Mouse (Mus musculus): ENCODE measurements around the gene Klf15. TPM values are rescaled to one million over a fixed set of nuclear protein-coding genes. Genes with fewer than 3 reads are reported as not detected.

The Klf15 gene
- total RNA-seq, 2 experiments from 2014 or later = 54.4 to 64.4 TPM

- TF ChIP-seq CTCF (IDR thresholded peaks at IDR 0.05) = peak; percentile 97
- Histone ChIP-seq H3K4me3 (peak overlapping the region; percentile 58), H3K27ac (peak overlapping the region; percentile 86)
- peak; percentile 94 for DNase-seq
- intact Hi-C loops (cut with DNase I) = loop anchor here (1.0 kb wide), 1 partner anchor 65 kb away; no protein-coding TSS in a partner anchor
Measured at GRCm38 (mm10) chr6:90450179-90450578, 12.2 kb upstream of the Klf15 start.

- DNase-seq = peak; percentile 92
Measured at GRCm38 (mm10) chr6:90450697-90451096, 11.7 kb upstream of the Klf15 start.

GRCm38 (mm10) chr6:90451512-90451911 is 10.9 kb upstream of the Klf15 start:
- DNase-seq = peak; percentile 4
- Histone ChIP-seq H3K27ac (peak overlapping the region; percentile 86), H3K4me3 (no peak overlapping the region)
- intact Hi-C loops (cut with DNase I) = no loop called here
- TF ChIP-seq CTCF (IDR thresholded peaks at IDR 0.05) = no peak

More at GRCm38 (mm10) chr6:90450697-90451096, 11.7 kb upstream of the Klf15 start:
- no peak for TF ChIP-seq CTCF (IDR thresholded peaks at IDR 0.05)
- Histone ChIP-seq H3K4me3 (peak overlapping the region; percentile 58), H3K27ac (peak overlapping the region; percentile 86)
- intact Hi-C loops (cut with DNase I) = loop anchor here (1.0 kb wide), 1 partner anchor 65 kb away; no protein-coding TSS in a partner anchor

GRCm38 (mm10) chr6:90452603-90453002 is 9.8 kb upstream of the Klf15 start:
- peak; percentile 2 for DNase-seq
- intact Hi-C loops (cut with DNase I) = no loop called here
- no peak for TF ChIP-seq CTCF (IDR thresholded peaks at IDR 0.05)
- Histone ChIP-seq H3K4me3 (no peak overlapping the region), H3K27ac (no peak overlapping the region)

- TF ChIP-seq CTCF (IDR thresholded peaks at IDR 0.05) = no peak
- H3K27ac ChIP-seq = no peak overlapping the region
- no peak overlapping the region for H3K4me3 ChIP-seq
- intact Hi-C loops (cut with DNase I) = no loop called here
- DNase-seq = no peak
Measured at GRCm38 (mm10) chr6:90453751-90454150, 8.6 kb upstream of the Klf15 start.

- intact Hi-C loops (cut with DNase I) = no loop called here
Measured at GRCm38 (mm10) chr6:90457421-90457820, 5.0 kb upstream of the Klf15 start.

GRCm38 (mm10) chr6:90461181-90461580 is 1.2 kb upstream of the Klf15 start:
- Histone ChIP-seq H3K4me3 (peak overlapping the region; percentile 99), H3K27ac (peak overlapping the region; percentile 100)
- no peak for TF ChIP-seq CTCF (IDR thresholded peaks at IDR 0.05)
- no peak for DNase-seq
- intact Hi-C loops (cut with DNase I) = loop anchor here (5.0 kb wide), 1 partner anchor 141 kb away; the partner anchor contains the start of gene Slc41a3

More at GRCm38 (mm10) chr6:90457421-90457820, 5.0 kb upstream of the Klf15 start:
- H3K27ac ChIP-seq = no peak overlapping the region
- no peak overlapping the region for H3K4me3 ChIP-seq
- no peak for TF ChIP-seq CTCF (IDR thresholded peaks at IDR 0.05)
- peak; percentile 23 for DNase-seq

- DNase-seq = no peak
- Histone ChIP-seq H3K4me3 (peak overlapping the region; percentile 99), H3K27ac (peak overlapping the region; percentile 100)
- TF ChIP-seq CTCF (IDR thresholded peaks at IDR 0.05) = no peak
- intact Hi-C loops (cut with DNase I) = loop anchor here (5.0 kb wide), 1 partner anchor 141 kb away; the partner anchor contains the start of gene Slc41a3
Measured at GRCm38 (mm10) chr6:90461771-90462170, 605 bp upstream of the Klf15 start.

- no peak for TF ChIP-seq CTCF (IDR thresholded peaks at IDR 0.05)
- DNase-seq = peak; percentile 71
- intact Hi-C loops (cut with DNase I) = loop anchor here (1.0 to 5.0 kb wide), 2 partner anchors 45 to 139 kb away; partner anchors contain the start of gene Slc41a3
- peak overlapping the region; percentile 100 for H3K27ac ChIP-seq
- H3K4me3 ChIP-seq = peak overlapping the region; percentile 99
Measured at GRCm38 (mm10) chr6:90462841-90463227, 458 bp downstream of the Klf15 start.

- H3K27ac ChIP-seq = peak overlapping the region; percentile 100
- peak overlapping the region; percentile 99 for H3K4me3 ChIP-seq
- DNase-seq = peak; percentile 99
- peak; percentile 7; the same call in 1 of the 2 replicates for TF ChIP-seq CTCF (IDR thresholded peaks at IDR 0.05)
- intact Hi-C loops (cut with DNase I) = loop anchor here (1.0 to 5.0 kb wide), 2 partner anchors 45 to 139 kb away; partner anchors contain the start of gene Slc41a3
Measured at GRCm38 (mm10) chr6:90463228-90463862, 969 bp downstream of the Klf15 start.

- no peak for TF ChIP-seq CTCF (IDR thresholded peaks at IDR 0.05)
- no peak for DNase-seq
- Histone ChIP-seq H3K4me3 (peak overlapping the region; percentile 99), H3K27ac (peak overlapping the region; percentile 100)
- intact Hi-C loops (cut with DNase I) = loop anchor here (1.0 to 5.0 kb wide), 2 partner anchors 44 to 138 kb away; partner anchors contain the start of gene Slc41a3
Measured at GRCm38 (mm10) chr6:90463890-90464421, 1.6 kb downstream of the Klf15 start.

GRCm38 (mm10) chr6:90465028-90465640 is 2.8 kb downstream of the Klf15 start:
- Histone ChIP-seq H3K27ac (peak overlapping the region; percentile 100), H3K4me3 (peak overlapping the region; percentile 99)
- DNase-seq = no peak
- no peak for TF ChIP-seq CTCF (IDR thresholded peaks at IDR 0.05)
- intact Hi-C loops (cut with DNase I) = no loop called here

GRCm38 (mm10) chr6:90466079-90466478 is 3.7 kb downstream of the Klf15 start:
- intact Hi-C loops (cut with DNase I) = no loop called here
- DNase-seq = peak; percentile 91
- peak overlapping the region; percentile 99 for H3K4me3 ChIP-seq
- H3K27ac ChIP-seq = peak overlapping the region; percentile 100
- TF ChIP-seq CTCF (IDR thresholded peaks at IDR 0.05) = no peak

Measured in gastrocnemius, adult 2 months (tissue).